Mouse (Mus musculus): ENCODE measurements around the gene Sergef. TPM values are rescaled to one million over a fixed set of nuclear protein-coding genes. Genes with fewer than 3 reads are reported as not detected.

Sergef gene
- total and polyA plus RNA-seq, 3 experiments, result 10.9 to 36.2 (median 13.0) TPM

- no peaks in the 10 kb centered on the region for H3K27me3 ChIP-seq (ENCODE audit: insufficient read depth, low read length)
Measured at GRCm38 (mm10) chr7:46447473-46448165, 192.0 kb downstream of the Sergef start.

DNA sequence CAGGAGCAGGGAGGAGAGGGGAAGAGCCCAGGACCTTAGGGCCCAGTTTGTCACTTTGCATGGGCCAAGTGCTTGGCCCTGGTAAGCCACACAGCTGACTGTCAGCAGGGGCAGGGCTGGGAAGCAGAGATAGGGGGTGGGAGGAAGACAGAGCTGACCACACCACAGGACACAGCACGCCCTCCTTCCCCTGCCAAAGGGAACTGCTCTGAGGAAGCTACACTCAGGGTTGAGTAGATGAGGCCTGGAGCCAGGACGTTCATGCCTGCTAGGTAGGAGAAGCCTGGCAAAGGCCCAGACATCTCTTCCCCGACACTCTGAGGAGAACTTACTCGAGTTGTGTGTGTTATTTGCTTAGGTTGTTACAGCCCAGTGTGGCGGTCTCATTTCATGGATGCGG lies 193.7 kb downstream of the Sergef start:
- ATAC-seq (ENCODE audit: extremely low read depth, insufficient number of reproducible peaks, low FRiP score, poor library complexity, severe bottlenecking), result no peak
- Histone ChIP-seq H3K4me1 (ENCODE audit: insufficient read depth, low read depth, low read length) (no peaks in the 10 kb centered on the region), H3K27me3 (ENCODE audit: insufficient read depth, low read length) (no peaks in the 10 kb centered on the region), H3K4me3 (ENCODE audit: low read depth, low read length) (no peak overlapping the region), H3K9me3 (replicated peaks) (no peaks in the 10 kb centered on the region), H3K36me3 (replicated peaks) (peaks cover 23% of the 10 kb centered on the region)
- DNase-seq (ENCODE audit: low spot score), result no peak
- no peak for TF ChIP-seq TAL1 (conservative IDR thresholded peaks at IDR 0.05; ENCODE audit: low read depth, low read length)
- no peak for TF ChIP-seq GATA2 (IDR thresholded peaks at IDR 0.05; ENCODE audit: borderline replicate concordance, low read depth, low read length)
- TF ChIP-seq CTCF (IDR thresholded peaks at IDR 0.05; ENCODE audit: low read depth, low read length), result no peak
- no peak for TF ChIP-seq GATA1 (IDR thresholded peaks at IDR 0.05; ENCODE audit: borderline replicate concordance, low read length)
- TF ChIP-seq POLR2AphosphoS5 (IDR thresholded peaks at IDR 0.05; ENCODE audit: insufficient replicate concordance, low read depth, low read length), result no peak

More at GRCm38 (mm10) chr7:46447473-46448165, 192.0 kb downstream of the Sergef start:
- Histone ChIP-seq H3K4me1 (ENCODE audit: insufficient read depth, low read depth, low read length) (no peaks in the 10 kb centered on the region), H3K36me3 (replicated peaks) (peaks cover 11% of the 10 kb centered on the region), H3K9me3 (replicated peaks) (no peaks in the 10 kb centered on the region), H3K4me3 (ENCODE audit: low read depth, low read length) (no peak overlapping the region)
- ATAC-seq (ENCODE audit: extremely low read depth, insufficient number of reproducible peaks, low FRiP score, poor library complexity, severe bottlenecking) (no peak), DNase-seq (ENCODE audit: low spot score) (no peak)
- TF ChIP-seq CTCF (IDR thresholded peaks at IDR 0.05; ENCODE audit: low read depth, low read length), result no peak
- no peak for TF ChIP-seq TAL1 (conservative IDR thresholded peaks at IDR 0.05; ENCODE audit: low read depth, low read length)
- no peak for TF ChIP-seq POLR2AphosphoS5 (IDR thresholded peaks at IDR 0.05; ENCODE audit: insufficient replicate concordance, low read depth, low read length)
- no peak for TF ChIP-seq GATA1 (IDR thresholded peaks at IDR 0.05; ENCODE audit: borderline replicate concordance, low read length)

DNA sequence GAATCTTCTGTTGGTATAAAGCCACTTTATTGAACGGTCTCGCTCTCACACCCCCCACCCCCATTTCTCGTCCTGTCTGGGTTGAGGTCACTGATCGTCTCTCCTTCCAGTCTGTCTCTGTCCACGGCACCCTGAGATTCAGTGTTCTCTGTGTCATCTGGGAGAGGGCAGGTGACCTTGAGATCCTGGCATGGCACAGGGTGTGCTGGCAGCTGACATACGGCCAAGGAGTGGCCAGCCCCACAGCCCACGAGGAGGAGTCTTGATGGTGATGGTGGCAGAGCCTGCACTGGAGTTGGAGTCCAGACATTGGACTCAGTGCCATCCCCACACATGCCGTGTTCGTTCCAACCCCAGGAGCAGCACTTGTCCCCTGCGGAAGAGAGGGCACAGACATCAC lies 196.4 kb downstream of the Sergef start:
- no peak overlapping the region for H3K4me3 ChIP-seq (ENCODE audit: low read depth, low read length)
- H3K27me3 ChIP-seq (ENCODE audit: insufficient read depth, low read length), result peaks cover 4% of the 10 kb centered on the region
- no peak for DNase-seq (ENCODE audit: low spot score)
- ATAC-seq (ENCODE audit: extremely low read depth, insufficient number of reproducible peaks, low FRiP score, poor library complexity, severe bottlenecking), result no peak
- H3K36me3 ChIP-seq (replicated peaks), result peaks cover 23% of the 10 kb centered on the region
- no peaks in the 10 kb centered on the region for H3K9me3 ChIP-seq (replicated peaks)
- TF ChIP-seq GATA2 (IDR thresholded peaks at IDR 0.05; ENCODE audit: borderline replicate concordance, low read depth, low read length) (no peak), TAL1 (conservative IDR thresholded peaks at IDR 0.05; ENCODE audit: low read depth, low read length) (no peak), CTCF (IDR thresholded peaks at IDR 0.05; ENCODE audit: low read depth, low read length) (no peak), POLR2AphosphoS5 (IDR thresholded peaks at IDR 0.05; ENCODE audit: insufficient replicate concordance, low read depth, low read length) (no peak), GATA1 (IDR thresholded peaks at IDR 0.05; ENCODE audit: borderline replicate concordance, low read length) (no peak)
- H3K4me1 ChIP-seq (ENCODE audit: insufficient read depth, low read depth, low read length), result no peaks in the 10 kb centered on the region

GRCm38 (mm10) chr7:46438537-46439141 lies 201.0 kb downstream of the Sergef start:
- TF ChIP-seq GATA1 (IDR thresholded peaks at IDR 0.05; ENCODE audit: borderline replicate concordance, low read length) (no peak), GATA2 (IDR thresholded peaks at IDR 0.05; ENCODE audit: borderline replicate concordance, low read depth, low read length) (no peak), CTCF (IDR thresholded peaks at IDR 0.05; ENCODE audit: low read depth, low read length) (no peak), TAL1 (conservative IDR thresholded peaks at IDR 0.05; ENCODE audit: low read depth, low read length) (no peak), POLR2AphosphoS5 (IDR thresholded peaks at IDR 0.05; ENCODE audit: insufficient replicate concordance, low read depth, low read length) (no peak)

DNA sequence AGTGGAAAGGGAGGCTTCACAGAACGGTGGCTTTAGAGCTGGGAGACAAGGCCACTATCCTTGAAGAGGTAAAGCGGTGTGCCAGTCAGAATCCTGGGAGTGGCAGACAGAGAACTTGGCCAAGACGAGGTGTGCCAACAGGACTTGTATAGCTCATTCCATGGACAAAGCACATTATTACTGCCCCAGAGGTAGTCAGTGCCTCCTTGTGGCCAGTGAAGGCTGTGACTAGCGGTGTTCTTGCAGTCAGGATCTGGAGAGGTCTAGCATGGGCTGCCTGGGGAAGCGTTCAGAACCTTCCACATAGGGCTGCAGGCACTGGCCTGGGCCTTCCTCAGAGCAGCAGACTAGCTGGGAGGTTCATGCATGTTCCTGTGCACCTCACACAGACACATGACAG lies 203.8 kb downstream of the Sergef start:
- Histone ChIP-seq H3K9me3 (replicated peaks) (no peaks in the 10 kb centered on the region), H3K36me3 (replicated peaks) (no peaks in the 10 kb centered on the region), H3K27me3 (ENCODE audit: insufficient read depth, low read length) (peaks cover 14% of the 10 kb centered on the region), H3K4me3 (ENCODE audit: low read depth, low read length) (no peak overlapping the region), H3K4me1 (ENCODE audit: insufficient read depth, low read depth, low read length) (no peaks in the 10 kb centered on the region)
- DNase-seq (ENCODE audit: low spot score), result no peak
- no peak for TF ChIP-seq POLR2AphosphoS5 (IDR thresholded peaks at IDR 0.05; ENCODE audit: insufficient replicate concordance, low read depth, low read length)
- TF ChIP-seq TAL1 (conservative IDR thresholded peaks at IDR 0.05; ENCODE audit: low read depth, low read length), result no peak
- TF ChIP-seq GATA2 (IDR thresholded peaks at IDR 0.05; ENCODE audit: borderline replicate concordance, low read depth, low read length), result no peak
- no peak for TF ChIP-seq CTCF (IDR thresholded peaks at IDR 0.05; ENCODE audit: low read depth, low read length)
- no peak for TF ChIP-seq GATA1 (IDR thresholded peaks at IDR 0.05; ENCODE audit: borderline replicate concordance, low read length)
- no peak for ATAC-seq (ENCODE audit: extremely low read depth, insufficient number of reproducible peaks, low FRiP score, poor library complexity, severe bottlenecking)

More at GRCm38 (mm10) chr7:46438537-46439141, 201.0 kb downstream of the Sergef start:
- no peaks in the 10 kb centered on the region for H3K9me3 ChIP-seq (replicated peaks)
- ATAC-seq (ENCODE audit: extremely low read depth, insufficient number of reproducible peaks, low FRiP score, poor library complexity, severe bottlenecking), result no peak
- no peak for DNase-seq (ENCODE audit: low spot score)
- no peak overlapping the region for H3K4me3 ChIP-seq (ENCODE audit: low read depth, low read length)
- peaks cover 6% of the 10 kb centered on the region for H3K27me3 ChIP-seq (ENCODE audit: insufficient read depth, low read length)
- peaks cover 23% of the 10 kb centered on the region for H3K36me3 ChIP-seq (replicated peaks)
- H3K4me1 ChIP-seq (ENCODE audit: insufficient read depth, low read depth, low read length), result no peaks in the 10 kb centered on the region

GRCm38 (mm10) chr7:46433874-46434273 lies 205.7 kb downstream of the Sergef start:
- Histone ChIP-seq H3K4me3 (ENCODE audit: low read depth, low read length) (no peak overlapping the region), H3K27me3 (ENCODE audit: insufficient read depth, low read length) (peaks cover 14% of the 10 kb centered on the region), H3K4me1 (ENCODE audit: insufficient read depth, low read depth, low read length) (no peaks in the 10 kb centered on the region), H3K9me3 (replicated peaks) (no peaks in the 10 kb centered on the region), H3K36me3 (replicated peaks) (no peaks in the 10 kb centered on the region)
- no peak for DNase-seq (ENCODE audit: low spot score)
- TF ChIP-seq POLR2AphosphoS5 (IDR thresholded peaks at IDR 0.05; ENCODE audit: insufficient replicate concordance, low read depth, low read length) (no peak), CTCF (IDR thresholded peaks at IDR 0.05; ENCODE audit: low read depth, low read length) (no peak), GATA1 (IDR thresholded peaks at IDR 0.05; ENCODE audit: borderline replicate concordance, low read length) (no peak), GATA2 (IDR thresholded peaks at IDR 0.05; ENCODE audit: borderline replicate concordance, low read depth, low read length) (no peak)
- ATAC-seq (ENCODE audit: extremely low read depth, insufficient number of reproducible peaks, low FRiP score, poor library complexity, severe bottlenecking), result no peak

Data from G1E (cell line).